In genomic region chr5:101657698-101658097, GRCm38 (mm10) we compare ENCODE assay signal across 19 mouse cellular contexts. TPM values are rescaled to one million over a fixed set of nuclear protein-coding genes. Genes with fewer than 3 reads are reported as not detected.
DNase-seq lines count a peak whose midpoint lies in the region; ATAC-seq and TF ChIP-seq lines count a peak whose summit lies in the region.
"Had no signal": no experiment of that assay in that cellular context is flagged by ENCODE, and none has a peak within 500 bp of the region (broad histone marks: within the 10 kb centered on the region; RNA-seq: fewer than 3 reads in every experiment).

No protein-coding gene starts in this region.

- H3K9ac ChIP-seq in hindbrain, postnatal 0 days (replicated peaks; ENCODE audit: low read length): no peak overlapping the region
- H3K9ac ChIP-seq in stomach, embryonic 14.5 days (replicated peaks; ENCODE audit: low read depth, low read length): no peak overlapping the region
- H3K9ac ChIP-seq in stomach, postnatal 0 days (ENCODE audit: low read length): no peak overlapping the region
- H3K9ac ChIP-seq in neural tube, embryonic 13.5 days: no peak overlapping the region

- no peaks in the 10 kb centered on the region; the same call in 1 of the 2 replicates for H3K36me3 ChIP-seq in hindbrain, embryonic 10.5 days
- no peaks in the 10 kb centered on the region for H3K36me3 ChIP-seq in hindbrain, postnatal 0 days (ENCODE audit: insufficient read depth, low read length)
- H3K36me3 ChIP-seq in stomach, embryonic 14.5 days (ENCODE audit: control insufficient read depth, insufficient read depth, low read length): no peaks in the 10 kb centered on the region
- no peaks in the 10 kb centered on the region for H3K36me3 ChIP-seq in stomach, postnatal 0 days (ENCODE audit: control insufficient read depth, insufficient read depth, low read length)
- H3K36me3 ChIP-seq in neural tube, embryonic 13.5 days: no peaks in the 10 kb centered on the region

- TF ChIP-seq EP300 in stomach, postnatal 0 days (optimal IDR thresholded peaks at IDR 0.05): no peak

- TF ChIP-seq CTCF in hindbrain, postnatal 0 days (IDR thresholded peaks at IDR 0.05; ENCODE audit: low read depth): no peak
- TF ChIP-seq CTCF in stomach, postnatal 0 days (IDR thresholded peaks at IDR 0.05; ENCODE audit: low read depth): no peak

- H3K4me3 ChIP-seq in hindbrain, embryonic 10.5 days: peak overlapping the region; percentile 66
- H3K4me3 ChIP-seq in hindbrain, postnatal 0 days (ENCODE audit: low read length): no peak overlapping the region
- H3K4me3 ChIP-seq in stomach, embryonic 14.5 days (ENCODE audit: low read depth, low read length): peak overlapping the region; percentile 8; the same call in 1 of the 2 replicates
- H3K4me3 ChIP-seq in stomach, postnatal 0 days (ENCODE audit: low read depth, low read length): no peak overlapping the region
- no peak overlapping the region for H3K4me3 ChIP-seq in neural tube, embryonic 13.5 days
- H3K4me3 ChIP-seq: heart, adult 2 months had no signal

- no peak for ATAC-seq in hindbrain, postnatal 0 days
- ATAC-seq in stomach, embryonic 14.5 days (ENCODE audit: insufficient number of reproducible peaks, insufficient read depth, low FRiP score, low read depth): no peak
- ATAC-seq in stomach, postnatal 0 days (ENCODE audit: low FRiP score, low TSS enrichment): no peak
- no peak for ATAC-seq in neural tube, embryonic 13.5 days (ENCODE audit: low read depth)
- no peak for ATAC-seq in frontal cortex, adult (ENCODE audit: low TSS enrichment)

- WGBS in hindbrain, embryonic 10.5 days: under 1% methylated on average over 10 of the region's 10 CpGs
- 6% methylated on average over 10 of the region's 10 CpGs for WGBS in hindbrain, postnatal 0 days
- 12% methylated on average over 10 of the region's 10 CpGs for WGBS in stomach, embryonic 14.5 days
- 6% methylated on average over 10 of the region's 10 CpGs for WGBS in stomach, postnatal 0 days
- 4% methylated on average over 10 of the region's 10 CpGs for WGBS in neural tube, embryonic 13.5 days

- H3K4me2 ChIP-seq in hindbrain, postnatal 0 days (ENCODE audit: low read depth, low read length): no peak overlapping the region
- 0 out of 2 replicates have a peak overlapping the region, but pooled peaks have one; percentile 5 for H3K4me2 ChIP-seq in stomach, embryonic 14.5 days (replicated peaks; ENCODE audit: low read depth, low read length)
- no peak overlapping the region for H3K4me2 ChIP-seq in stomach, postnatal 0 days (replicated peaks; ENCODE audit: low read depth)
- peak overlapping the region; percentile 50; the same call in 1 of the 2 replicates for H3K4me2 ChIP-seq in neural tube, embryonic 13.5 days

- peaks cover 22% of the 10 kb centered on the region for H3K4me1 ChIP-seq in hindbrain, embryonic 10.5 days (replicated peaks)
- no peaks in the 10 kb centered on the region for H3K4me1 ChIP-seq in hindbrain, postnatal 0 days (ENCODE audit: insufficient read depth, low read length)
- 0 out of 2 replicates have a peak, but pooled peaks cover 3% of the 10 kb centered on the region for H3K4me1 ChIP-seq in stomach, embryonic 14.5 days (ENCODE audit: control insufficient read depth, insufficient read depth, low read length)
- H3K4me1 ChIP-seq in stomach, postnatal 0 days (replicated peaks; ENCODE audit: control insufficient read depth, insufficient read depth): no peaks in the 10 kb centered on the region
- H3K4me1 ChIP-seq in neural tube, embryonic 13.5 days (replicated peaks): peaks cover 7% of the 10 kb centered on the region; the same call in 1 of the 2 replicates

- H3K9me3 ChIP-seq in hindbrain, embryonic 10.5 days: no peaks in the 10 kb centered on the region
- no peaks in the 10 kb centered on the region for H3K9me3 ChIP-seq in hindbrain, postnatal 0 days (ENCODE audit: low read length)
- H3K9me3 ChIP-seq in stomach, embryonic 14.5 days (ENCODE audit: control insufficient read depth, low read depth, low read length): no peaks in the 10 kb centered on the region
- no peaks in the 10 kb centered on the region for H3K9me3 ChIP-seq in stomach, postnatal 0 days (ENCODE audit: control insufficient read depth, low read length)
- H3K9me3 ChIP-seq in neural tube, embryonic 13.5 days: no peaks in the 10 kb centered on the region

- peak overlapping the region; percentile 82 for H3K27ac ChIP-seq in hindbrain, embryonic 10.5 days
- H3K27ac ChIP-seq in hindbrain, postnatal 0 days: no peak overlapping the region
- H3K27ac ChIP-seq in stomach, embryonic 14.5 days (ENCODE audit: low read length): no peak overlapping the region
- H3K27ac ChIP-seq in stomach, postnatal 0 days (replicated peaks): no peak overlapping the region
- no peak overlapping the region for H3K27ac ChIP-seq in neural tube, embryonic 13.5 days (replicated peaks)
- H3K27ac ChIP-seq: heart, adult 2 months had no signal

- peaks cover 100% of the 10 kb centered on the region for H3K27me3 ChIP-seq in hindbrain, embryonic 10.5 days (ENCODE audit: insufficient read depth, poor library complexity, severe bottlenecking)
- peaks cover 64% of the 10 kb centered on the region for H3K27me3 ChIP-seq in hindbrain, postnatal 0 days (ENCODE audit: insufficient read depth, low read length)
- H3K27me3 ChIP-seq in stomach, embryonic 14.5 days (ENCODE audit: control insufficient read depth, insufficient read depth, low read length): peaks cover 43% of the 10 kb centered on the region
- peaks cover 18% of the 10 kb centered on the region; the same call in 1 of the 2 replicates for H3K27me3 ChIP-seq in stomach, postnatal 0 days (ENCODE audit: control insufficient read depth, insufficient read depth, low read length)
- peaks cover 99% of the 10 kb centered on the region for H3K27me3 ChIP-seq in neural tube, embryonic 13.5 days
- H3K27me3 ChIP-seq: CH12.LX had no signal

- DNase-seq in hindbrain, embryonic 10.5 days (ENCODE audit: low spot score): peak; percentile 45
- no peak for DNase-seq in hindbrain, postnatal 0 days (ENCODE audit: low spot score)
- DNase-seq in stomach, postnatal 0 days (ENCODE audit: low spot score): no peak
- no peak for DNase-seq in right cerebral cortex, adult 2 months (ENCODE audit: low spot score in 2 of 2)
- DNase-seq: adrenal gland, postnatal 36 days; cerebellum, adult 8-10 months; gastrocnemius, postnatal 14 days; kidney, adult 9 months; lung, adult 18-20 months; thymus, postnatal 25 days had no signal

RNA-seq across cellular contexts. Expression of gene Nkx6-1, which starts 7.1 kb away (rescaled TPM):
- polyA plus RNA-seq in hindbrain, embryonic 10.5 days (2016; fragmentation: Nextera tagmentation; extraction: Ambion mirVana): 8.1 and 9.8 TPM in 2 replicates
- 2.4 and 2.6 TPM in 2 replicates for total RNA-seq in hindbrain, postnatal 0 days (2014; rRNA removed)
- 4.3 TPM in 2 replicates for polyA plus RNA-seq in hindbrain, postnatal 0 days (2015; fragmentation: Nextera tagmentation; extraction: Ambion mirVana)
- polyA plus RNA-seq in stomach, embryonic 14.5 days (2014; fragmentation: Nextera tagmentation; extraction: Ambion mirVana): 3.3 and 4.5 TPM in 2 replicates
- 1.6 and 2.8 TPM in 2 replicates for polyA plus RNA-seq in stomach, postnatal 0 days (2015; fragmentation: Nextera tagmentation; extraction: Ambion mirVana)
- polyA plus RNA-seq in neural tube, embryonic 13.5 days (2015; fragmentation: Nextera tagmentation; extraction: Ambion mirVana): 7.6 and 7.7 TPM in 2 replicates
- total RNA-seq: adrenal gland, postnatal 36 days; CH12.LX; common myeloid progenitor, adult 5-6 weeks; gastrocnemius, postnatal 14 days; liver, adult 2 months; monocyte, adult 5-6 weeks had no signal
- polyA plus RNA-seq: liver, adult 2 months; spleen, adult 2 months had no signal

Comparison
In these comparisons a context has a peak if more than half of its experiments do, and no peak if none do; other contexts are left out.
1. H3K4me3 ChIP-seq: peak in hindbrain, embryonic 10.5 days (single experiment) and stomach, embryonic 14.5 days (single experiment); none in hindbrain, postnatal 0 days (single experiment), stomach, postnatal 0 days (single experiment) and neural tube, embryonic 13.5 days (single experiment).
2. H3K4me2 ChIP-seq: peak in stomach, embryonic 14.5 days (single experiment) and neural tube, embryonic 13.5 days (single experiment); none in hindbrain, postnatal 0 days (single experiment) and stomach, postnatal 0 days (single experiment).